Comparison of ENCODE assay signal across 8 mouse cellular contexts in the genomic region with DNA sequence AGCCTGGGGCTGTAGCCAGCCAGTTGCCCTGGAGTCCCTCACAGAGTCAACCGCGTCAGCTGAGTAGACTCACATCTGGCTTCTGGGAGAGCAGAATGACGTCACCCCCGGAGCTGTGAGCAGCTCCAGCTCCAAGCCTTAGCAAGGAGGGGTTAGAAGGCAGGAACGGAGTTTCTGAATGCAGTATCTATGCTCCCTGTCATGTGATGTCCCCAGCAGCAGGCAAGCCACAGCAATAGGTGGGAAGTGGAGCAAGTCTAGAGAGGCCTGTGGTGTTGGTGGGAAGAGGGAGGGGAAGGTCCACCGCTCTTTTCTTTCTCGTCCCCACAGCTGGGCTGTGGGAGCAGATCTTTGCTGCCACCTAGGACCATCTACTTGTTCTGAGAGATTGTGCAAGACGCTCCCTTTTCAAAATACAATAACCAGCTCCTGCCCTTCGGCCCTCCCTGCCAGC. TPM values are rescaled to one million over a fixed set of nuclear protein-coding genes. Genes with fewer than 3 reads are reported as not detected.
DNase-seq lines count a peak whose midpoint lies in the region; ATAC-seq and TF ChIP-seq lines count a peak whose summit lies in the region.

No protein-coding gene starts in this region.

- H3K4me3 ChIP-seq in forebrain, embryonic 12.5 days (replicated peaks), result no peak overlapping the region
- H3K4me3 ChIP-seq in heart, embryonic 13.5 days, result peak overlapping the region; percentile 17; the same call in 1 of the 2 replicates
- peak overlapping the region; percentile 16; the same call in 1 of the 2 replicates for H3K4me3 ChIP-seq in kidney, embryonic 15.5 days (replicated peaks)
- H3K4me3 ChIP-seq in limb, embryonic 13.5 days, result peak overlapping the region; percentile 18
- H3K4me3 ChIP-seq in midbrain, embryonic 13.5 days (replicated peaks), result no peak overlapping the region
- no peak overlapping the region for H3K4me3 ChIP-seq in stomach, postnatal 0 days (ENCODE audit: low read depth, low read length)

- H3K27me3 ChIP-seq in forebrain, embryonic 12.5 days, result no peaks in the 10 kb centered on the region
- no peaks in the 10 kb centered on the region for H3K27me3 ChIP-seq in heart, embryonic 13.5 days (replicated peaks)
- H3K27me3 ChIP-seq in kidney, embryonic 15.5 days, result no peaks in the 10 kb centered on the region
- H3K27me3 ChIP-seq in limb, embryonic 13.5 days, result no peaks in the 10 kb centered on the region
- no peaks in the 10 kb centered on the region for H3K27me3 ChIP-seq in midbrain, embryonic 13.5 days
- no peaks in the 10 kb centered on the region for H3K27me3 ChIP-seq in stomach, postnatal 0 days (ENCODE audit: control insufficient read depth, insufficient read depth, low read length)

- no peaks in the 10 kb centered on the region for H3K9me3 ChIP-seq in forebrain, embryonic 12.5 days
- H3K9me3 ChIP-seq in heart, embryonic 13.5 days, result no peaks in the 10 kb centered on the region
- H3K9me3 ChIP-seq in kidney, embryonic 15.5 days (replicated peaks), result no peaks in the 10 kb centered on the region
- H3K9me3 ChIP-seq in limb, embryonic 13.5 days, result no peaks in the 10 kb centered on the region
- H3K9me3 ChIP-seq in midbrain, embryonic 13.5 days, result no peaks in the 10 kb centered on the region
- H3K9me3 ChIP-seq in stomach, postnatal 0 days (ENCODE audit: control insufficient read depth, low read length), result no peaks in the 10 kb centered on the region

- no peak for TF ChIP-seq EP300 in stomach, postnatal 0 days (optimal IDR thresholded peaks at IDR 0.05)

- peak; percentile 16 for DNase-seq in CD4-positive, CD25-positive, alpha-beta regulatory T cell, adult 2 months (ENCODE audit: low read depth, low spot score)
- peak; percentile 72 for DNase-seq in stomach, postnatal 0 days (ENCODE audit: low spot score)

- H3K9ac ChIP-seq in forebrain, embryonic 12.5 days, result no peak overlapping the region
- peak overlapping the region; percentile 59 for H3K9ac ChIP-seq in heart, embryonic 13.5 days
- 0 out of 2 replicates have a peak overlapping the region, but pooled peaks have one; percentile 2 for H3K9ac ChIP-seq in kidney, embryonic 15.5 days
- H3K9ac ChIP-seq in limb, embryonic 13.5 days, result peak overlapping the region; percentile 52
- H3K9ac ChIP-seq in midbrain, embryonic 13.5 days (replicated peaks), result 0 out of 2 replicates have a peak overlapping the region, but pooled peaks have one; percentile 24
- H3K9ac ChIP-seq in stomach, postnatal 0 days (ENCODE audit: low read length), result no peak overlapping the region

- 41% methylated on average over 9 of the region's 9 CpGs for WGBS in forebrain, embryonic 12.5 days
- 8% methylated on average over 9 of the region's 9 CpGs for WGBS in heart, embryonic 13.5 days
- WGBS in kidney, embryonic 15.5 days, result 10% methylated on average over 9 of the region's 9 CpGs
- 10% methylated on average over 9 of the region's 9 CpGs for WGBS in limb, embryonic 13.5 days
- 39% methylated on average over 9 of the region's 9 CpGs for WGBS in midbrain, embryonic 13.5 days
- WGBS in stomach, postnatal 0 days, result under 1% methylated on average over 9 of the region's 9 CpGs

- TF ChIP-seq CTCF in stomach, postnatal 0 days (IDR thresholded peaks at IDR 0.05; ENCODE audit: low read depth), result peak; percentile 61

- no peaks in the 10 kb centered on the region for H3K36me3 ChIP-seq in forebrain, embryonic 12.5 days (replicated peaks)
- H3K36me3 ChIP-seq in heart, embryonic 13.5 days, result no peaks in the 10 kb centered on the region
- H3K36me3 ChIP-seq in kidney, embryonic 15.5 days, result no peaks in the 10 kb centered on the region
- no peaks in the 10 kb centered on the region for H3K36me3 ChIP-seq in limb, embryonic 13.5 days
- no peaks in the 10 kb centered on the region for H3K36me3 ChIP-seq in midbrain, embryonic 13.5 days
- no peaks in the 10 kb centered on the region for H3K36me3 ChIP-seq in stomach, postnatal 0 days (ENCODE audit: control insufficient read depth, insufficient read depth, low read length)

- H3K4me2 ChIP-seq in forebrain, embryonic 12.5 days, result no peak overlapping the region; the same call in 1 of the 2 replicates
- peak overlapping the region; percentile 55 for H3K4me2 ChIP-seq in heart, embryonic 13.5 days
- H3K4me2 ChIP-seq in kidney, embryonic 15.5 days, result peak overlapping the region; percentile 54
- peak overlapping the region; percentile 55 for H3K4me2 ChIP-seq in limb, embryonic 13.5 days (replicated peaks)
- H3K4me2 ChIP-seq in midbrain, embryonic 13.5 days (replicated peaks), result peak overlapping the region; percentile 3; the same call in 1 of the 2 replicates
- H3K4me2 ChIP-seq in stomach, postnatal 0 days (replicated peaks; ENCODE audit: low read depth), result no peak overlapping the region

- no peak for ATAC-seq in CD4-positive, CD25-positive, alpha-beta regulatory T cell, adult 4 months
- no peak for ATAC-seq in forebrain, embryonic 12.5 days (ENCODE audit: low FRiP score)
- peak; percentile 72 for ATAC-seq in heart, embryonic 13.5 days (ENCODE audit: extremely low read depth, insufficient number of reproducible peaks, low FRiP score, low TSS enrichment)
- ATAC-seq in kidney, embryonic 15.5 days (replicated peaks; ENCODE audit: low FRiP score), result peak; percentile 75
- peak; percentile 93 for ATAC-seq in limb, embryonic 13.5 days (ENCODE audit: low FRiP score, low read depth)
- peak; percentile 71 for ATAC-seq in midbrain, embryonic 13.5 days
- peak; percentile 87 for ATAC-seq in stomach, postnatal 0 days (ENCODE audit: low FRiP score, low TSS enrichment)

- 0 out of 2 replicates have a peak overlapping the region, but pooled peaks have one; percentile 8 for H3K27ac ChIP-seq in forebrain, embryonic 12.5 days
- peak overlapping the region; percentile 84 for H3K27ac ChIP-seq in heart, embryonic 13.5 days (replicated peaks)
- H3K27ac ChIP-seq in kidney, embryonic 15.5 days, result peak overlapping the region; percentile 27; the same call in 1 of the 2 replicates
- peak overlapping the region; percentile 78; the same call in 1 of the 2 replicates for H3K27ac ChIP-seq in limb, embryonic 13.5 days
- no peak overlapping the region for H3K27ac ChIP-seq in midbrain, embryonic 13.5 days
- H3K27ac ChIP-seq in stomach, postnatal 0 days (replicated peaks), result peak overlapping the region; percentile 71

- peaks cover 15% of the 10 kb centered on the region for H3K4me1 ChIP-seq in forebrain, embryonic 12.5 days
- H3K4me1 ChIP-seq in heart, embryonic 13.5 days, result peaks cover 48% of the 10 kb centered on the region
- peaks cover 41% of the 10 kb centered on the region for H3K4me1 ChIP-seq in kidney, embryonic 15.5 days
- peaks cover 38% of the 10 kb centered on the region for H3K4me1 ChIP-seq in limb, embryonic 13.5 days
- peaks cover 5% of the 10 kb centered on the region; the same call in 1 of the 2 replicates for H3K4me1 ChIP-seq in midbrain, embryonic 13.5 days (replicated peaks)
- no peaks in the 10 kb centered on the region for H3K4me1 ChIP-seq in stomach, postnatal 0 days (replicated peaks; ENCODE audit: control insufficient read depth, insufficient read depth)

RNA-seq across cellular contexts. Expression of gene Slc28a1, which starts 20.0 kb away (rescaled TPM):
- not detected for polyA plus RNA-seq in CD4-positive, CD25-positive, alpha-beta regulatory T cell, adult 4 months (2017; shearing (Covaris generic))
- not detected in 2 replicates for polyA plus RNA-seq in forebrain, embryonic 12.5 days (2016; fragmentation: Nextera tagmentation; extraction: Ambion mirVana)
- polyA plus RNA-seq in heart, embryonic 13.5 days (2015; fragmentation: Nextera tagmentation; extraction: Ambion mirVana), result 0.05 and 0.11 TPM in 2 replicates
- polyA plus RNA-seq in kidney, embryonic 15.5 days (2015; fragmentation: Nextera tagmentation; extraction: Ambion mirVana), result 0.13 and 0.49 TPM in 2 replicates
- 0.06 and 0.13 TPM in 2 replicates for polyA plus RNA-seq in limb, embryonic 13.5 days (2015; fragmentation: Nextera tagmentation; extraction: Ambion mirVana)
- not detected in 2 replicates for polyA plus RNA-seq in midbrain, embryonic 13.5 days (2015; fragmentation: Nextera tagmentation; extraction: Ambion mirVana)
- polyA plus RNA-seq in stomach, postnatal 0 days (2015; fragmentation: Nextera tagmentation; extraction: Ambion mirVana), result not detected in 2 replicates

Comparison
In these comparisons a context has a peak if more than half of its experiments do, and no peak if none do; other contexts are left out.
1. ATAC-seq: peak in heart, embryonic 13.5 days (single experiment), kidney, embryonic 15.5 days (single experiment), limb, embryonic 13.5 days (single experiment), midbrain, embryonic 13.5 days (single experiment) and stomach, postnatal 0 days (single experiment); none in CD4-positive, CD25-positive, alpha-beta regulatory T cell, adult 4 months (single experiment) and forebrain, embryonic 12.5 days (single experiment).
2. H3K4me2 ChIP-seq: peak in heart, embryonic 13.5 days (single experiment), kidney, embryonic 15.5 days (single experiment), limb, embryonic 13.5 days (single experiment) and midbrain, embryonic 13.5 days (single experiment); none in forebrain, embryonic 12.5 days (single experiment) and stomach, postnatal 0 days (single experiment).
3. H3K4me3 ChIP-seq: peak in heart, embryonic 13.5 days (single experiment), kidney, embryonic 15.5 days (single experiment) and limb, embryonic 13.5 days (single experiment); none in forebrain, embryonic 12.5 days (single experiment), midbrain, embryonic 13.5 days (single experiment) and stomach, postnatal 0 days (single experiment).
4. H3K9ac ChIP-seq: peak in heart, embryonic 13.5 days (single experiment), kidney, embryonic 15.5 days (single experiment), limb, embryonic 13.5 days (single experiment) and midbrain, embryonic 13.5 days (single experiment); none in forebrain, embryonic 12.5 days (single experiment) and stomach, postnatal 0 days (single experiment).